Mouse (Mus musculus) hindbrain, embryonic 14.5 days (tissue): ENCODE measurements around the gene Gigyf1. TPM values are rescaled to one million over a fixed set of nuclear protein-coding genes. Genes with fewer than 3 reads are reported as not detected.

Experiments used
- ATAC-seq: fragments of 200-750 bp; cut with Nextera tagmentation; 2 replicates; pipeline ENCODE4 v1.8.0; 2017; ENCODE audit warnings: moderate number of reproducible peaks, mild to moderate bottlenecking, moderate TSS enrichment, moderate library complexity; ENCODE audit not compliant: low FRiP score
- DNase-seq: peaks from one replicate; pipeline ENCODE4 v3.0.0-alpha.2; 2015; ENCODE audit warnings: low spot score
- H3K27ac ChIP-seq: fragments of 300-500 bp; sonication (generic); 2 replicates; pipeline ENCODE4 v1.5.1; 2014; ENCODE audit warnings: mild to moderate bottlenecking, moderate library complexity
- H3K27me3 ChIP-seq: fragments of 300-500 bp; sonication (generic); 2 replicates; pipeline ENCODE4 v1.6.1; 2014; ENCODE audit warnings: mild to moderate bottlenecking, low read length, mixed read lengths; ENCODE audit not compliant: control insufficient read depth, insufficient read depth
- H3K36me3 ChIP-seq: fragments of 300-500 bp; sonication (generic); replicated peaks from 2 replicates; pipeline ENCODE4 v1.6.1; 2014; ENCODE audit not compliant: control insufficient read depth, insufficient read depth
- H3K4me1 ChIP-seq: fragments of 300-500 bp; sonication (generic); replicated peaks from 2 replicates; pipeline ENCODE4 v1.6.1; 2014; ENCODE audit warnings: antibody characterized with exemption, low read length, mixed read lengths; ENCODE audit not compliant: control insufficient read depth, insufficient read depth
- H3K4me2 ChIP-seq: fragments of 300-500 bp; sonication (generic); replicated peaks from 2 replicates; pipeline ENCODE4 v1.6.1; 2014; ENCODE audit warnings: mild to moderate bottlenecking, moderate library complexity
- H3K4me3 ChIP-seq: fragments of 300-500 bp; sonication (generic); replicated peaks from 2 replicates; pipeline ENCODE4 v1.5.1; 2014; ENCODE audit warnings: mild to moderate bottlenecking, low read length
- H3K9ac ChIP-seq: fragments of 300-500 bp; sonication (generic); 2 replicates; pipeline ENCODE4 v1.6.1; 2014
- H3K9me3 ChIP-seq: fragments of 300-500 bp; sonication (generic); 2 replicates; pipeline ENCODE4 v1.6.1; 2016; ENCODE audit warnings: low read length; ENCODE audit not compliant: control insufficient read depth
- WGBS: fragments of 180-500 bp; shearing (Covaris S2); extraction: QIAGEN DNeasy Blood & Tissue Kit; methylation state at CpG from one replicate; pipeline ENCODE4 v1.1.7; 2014; 5-methylcytosine and 5-hydroxymethylcytosine counted together
- polyA plus RNA-seq: library from polyadenylated mRNA; unstranded; fragments of >200 nt; fragmentation: Nextera tagmentation; extraction: Ambion mirVana; gene quantifications from 2 replicates; pipeline ENCODE4 v1.2.1, GENCODE M21; 2014

Gene Gigyf1
- polyA plus RNA-seq, 1 experiment from 2014 or later, result 16.0 TPM

DNA sequence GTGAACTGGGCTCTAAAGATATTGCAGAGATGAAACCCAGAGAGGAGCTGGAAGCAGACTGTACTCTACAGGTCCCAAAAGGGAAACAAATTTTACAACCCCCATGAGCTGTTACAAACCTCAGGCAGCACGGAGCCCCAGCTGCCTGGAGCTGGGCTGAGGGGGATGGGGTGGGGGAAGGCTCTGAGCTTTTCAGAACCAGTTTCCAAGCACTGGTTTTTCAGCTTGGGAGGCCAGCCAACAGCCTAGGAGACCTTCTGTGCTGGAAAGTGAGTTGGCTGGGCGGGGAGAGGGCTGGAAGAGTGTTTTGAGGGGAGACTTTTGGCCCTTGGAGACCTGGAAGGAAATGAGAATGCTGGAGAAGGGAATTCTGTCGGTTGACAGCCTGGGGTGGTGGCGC is 26.8 kb upstream of the Gigyf1 start:
- ATAC-seq, result no peak
- 63% methylated on average over 4 of the region's 4 CpGs for WGBS
- H3K4me2 ChIP-seq, result no peak overlapping the region

DNA sequence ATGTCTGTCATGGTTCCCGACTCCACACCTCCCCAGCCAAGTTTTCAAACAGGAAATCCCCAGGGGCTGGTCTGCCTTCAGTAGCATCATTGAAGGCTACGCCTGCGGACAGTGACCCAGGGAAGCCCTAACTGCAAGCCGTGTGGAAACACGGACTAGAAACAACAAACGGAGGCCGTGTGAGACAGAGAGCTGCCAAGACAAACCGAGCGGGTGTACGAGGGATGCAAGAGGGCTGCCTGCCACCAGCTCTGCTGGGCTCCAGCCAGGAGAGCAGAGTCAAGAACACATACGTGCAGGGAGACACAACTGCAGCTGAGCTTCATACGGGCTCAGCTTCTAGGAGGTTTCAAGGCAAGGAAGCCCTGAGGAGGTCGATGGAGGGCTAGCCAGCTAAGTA is 24.5 kb upstream of the Gigyf1 start:
- ATAC-seq, result no peak
- no peak for DNase-seq

More for the DNA sequence above, 26.8 kb upstream of the Gigyf1 start:
- Histone ChIP-seq H3K9me3 (no peaks in the 10 kb centered on the region), H3K27ac (no peak overlapping the region), H3K36me3 (no peaks in the 10 kb centered on the region), H3K4me1 (no peaks in the 10 kb centered on the region), H3K27me3 (0 out of 2 replicates have a peak, but pooled peaks cover 2% of the 10 kb centered on the region), H3K4me3 (no peak overlapping the region), H3K9ac (no peak overlapping the region)
- no peak for DNase-seq

DNA sequence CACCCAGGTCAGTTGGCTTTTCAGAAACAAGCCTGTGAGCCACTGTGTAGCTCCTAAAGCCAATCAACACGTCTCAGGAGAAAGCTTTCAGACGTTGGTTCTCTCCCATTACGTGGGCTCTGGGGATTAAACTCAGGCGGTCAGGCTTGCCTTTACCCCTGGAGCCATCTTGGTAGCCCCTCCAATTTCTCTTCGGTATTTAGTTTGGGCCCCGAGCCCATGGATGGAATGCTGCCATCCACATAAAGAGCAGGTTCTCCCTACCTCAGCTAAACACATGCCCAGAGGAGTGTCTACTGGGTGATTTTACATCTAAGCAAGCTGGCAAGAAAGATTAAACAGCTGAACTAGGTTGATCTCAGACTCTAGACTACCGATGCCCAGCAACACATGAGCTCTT is 18.2 kb upstream of the Gigyf1 start:
- ATAC-seq, result no peak
- H3K9ac ChIP-seq, result no peak overlapping the region
- WGBS, result 90% methylated on average over 7 of the region's 7 CpGs
- H3K36me3 ChIP-seq, result peaks cover 9% of the 10 kb centered on the region; the same call in 1 of the 2 replicates
- DNase-seq, result no peak
- no peak overlapping the region for H3K4me2 ChIP-seq
- H3K9me3 ChIP-seq, result no peaks in the 10 kb centered on the region
- no peaks in the 10 kb centered on the region for H3K27me3 ChIP-seq
- H3K4me3 ChIP-seq, result no peak overlapping the region
- peaks cover 14% of the 10 kb centered on the region for H3K4me1 ChIP-seq
- H3K27ac ChIP-seq, result no peak overlapping the region

More for the DNA sequence above, 24.5 kb upstream of the Gigyf1 start:
- no peak overlapping the region for H3K27ac ChIP-seq
- H3K4me2 ChIP-seq, result no peak overlapping the region
- no peaks in the 10 kb centered on the region for H3K4me1 ChIP-seq
- H3K9ac ChIP-seq, result no peak overlapping the region
- 83% methylated on average over 13 of the region's 13 CpGs for WGBS
- H3K36me3 ChIP-seq, result no peaks in the 10 kb centered on the region
- no peaks in the 10 kb centered on the region for H3K27me3 ChIP-seq
- H3K9me3 ChIP-seq, result no peaks in the 10 kb centered on the region
- H3K4me3 ChIP-seq, result no peak overlapping the region

DNA sequence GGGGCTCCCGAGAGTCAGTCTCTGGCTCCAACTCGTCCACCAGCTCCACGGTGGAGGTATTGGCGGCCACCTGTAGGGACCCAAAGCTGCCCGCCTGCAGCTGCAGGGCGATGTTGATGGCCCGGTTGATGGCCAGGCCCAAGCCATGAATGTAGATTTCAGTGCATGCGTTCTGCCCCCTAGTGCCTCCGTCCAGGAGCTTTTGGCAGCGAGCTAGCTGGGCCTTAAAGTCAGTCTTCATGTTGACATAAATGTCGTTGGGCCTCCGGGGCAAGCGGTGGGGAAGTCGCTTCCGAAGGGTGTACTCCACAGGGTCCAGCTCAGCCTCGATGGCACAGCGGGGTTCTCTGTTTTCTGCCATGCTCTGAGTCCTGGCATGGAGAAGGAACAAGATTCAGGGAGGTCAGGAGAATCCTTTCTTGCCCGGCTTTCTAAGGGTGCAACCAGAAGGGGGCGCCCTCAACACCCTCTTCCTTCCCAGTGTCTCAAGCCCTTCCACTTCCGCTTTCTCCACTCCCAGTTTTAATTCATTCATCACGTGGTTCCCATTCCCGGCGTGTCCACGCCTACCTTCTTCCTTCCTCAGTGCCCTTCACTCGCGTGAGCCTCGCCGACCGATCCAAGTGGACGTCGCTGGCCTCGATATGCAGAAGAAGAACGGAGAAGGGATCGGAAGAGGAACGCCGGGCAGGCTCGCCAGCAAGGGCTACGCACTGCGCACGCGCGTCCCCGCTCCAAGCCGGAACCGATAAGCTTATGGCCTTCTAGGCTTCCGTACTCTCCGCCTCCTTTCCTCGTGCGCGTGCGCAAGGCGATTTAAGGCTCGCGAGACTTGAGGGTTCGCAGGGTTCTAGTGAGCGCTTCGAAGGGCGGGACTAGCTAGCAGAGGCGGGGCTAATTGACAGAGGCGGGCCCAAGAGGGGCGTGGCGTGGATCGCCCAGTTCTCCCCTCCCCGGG is 16.4 kb upstream of the Gigyf1 start, which contains the start of gene Pop7:
Gene Pop7 (minus strand): TSS at position 810 of the 958 bp plus-strand sequence.
- H3K4me1 ChIP-seq, result peaks cover 14% of the 10 kb centered on the region

DNA sequence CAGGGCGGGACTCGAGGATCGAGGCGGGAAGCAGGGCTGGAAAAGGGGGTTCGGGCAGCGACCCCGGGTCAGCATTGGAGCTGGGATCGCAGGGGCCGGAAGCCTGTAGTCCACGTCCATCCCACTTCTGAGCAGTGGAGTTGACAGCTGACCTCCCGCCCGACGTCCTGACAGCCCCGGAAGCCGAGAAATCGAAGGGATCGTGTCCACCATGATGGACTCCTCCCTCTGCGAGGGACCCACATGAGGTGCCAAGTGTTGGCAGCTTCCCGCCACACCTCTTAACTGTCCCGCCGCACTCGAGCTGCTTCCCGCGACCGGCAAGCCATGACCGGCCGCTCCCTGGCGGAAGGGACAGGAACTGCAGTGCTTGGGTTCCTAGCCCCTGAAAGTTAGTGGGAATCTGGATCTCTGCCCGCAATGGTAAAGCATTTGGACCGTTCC is 15.7 kb upstream of the Gigyf1 start:
- peak; percentile 86 for DNase-seq
- ATAC-seq, result peak; percentile 83
- Histone ChIP-seq H3K9ac (peak overlapping the region; percentile 71), H3K36me3 (peaks cover 9% of the 10 kb centered on the region; the same call in 1 of the 2 replicates), H3K4me3 (peak overlapping the region; percentile 52), H3K27me3 (no peaks in the 10 kb centered on the region), H3K9me3 (no peaks in the 10 kb centered on the region), H3K4me2 (peak overlapping the region; percentile 83), H3K4me1 (peaks cover 14% of the 10 kb centered on the region), H3K27ac (peak overlapping the region; percentile 91)
- under 1% methylated on average over 24 of the region's 30 CpGs for WGBS

More for the DNA sequence above, 16.4 kb upstream of the Gigyf1 start, which contains the start of gene Pop7:
- whole genome bisulfite sequencing, result 2% methylated on average over 64 of the region's 64 CpGs
- Histone ChIP-seq H3K9me3 (no peaks in the 10 kb centered on the region), H3K27me3 (no peaks in the 10 kb centered on the region), H3K4me3 (peak within 1 kb of the TSS; percentile 52), H3K9ac (peak within 1 kb of the TSS; percentile 71), H3K36me3 (peaks cover 9% of the 10 kb centered on the region; the same call in 1 of the 2 replicates), H3K27ac (peak within 1 kb of the TSS; percentile 91), H3K4me2 (peak within 1 kb of the TSS; percentile 83)
- DNase-seq (peak; percentile 100), ATAC-seq (peak; percentile 96)

DNA sequence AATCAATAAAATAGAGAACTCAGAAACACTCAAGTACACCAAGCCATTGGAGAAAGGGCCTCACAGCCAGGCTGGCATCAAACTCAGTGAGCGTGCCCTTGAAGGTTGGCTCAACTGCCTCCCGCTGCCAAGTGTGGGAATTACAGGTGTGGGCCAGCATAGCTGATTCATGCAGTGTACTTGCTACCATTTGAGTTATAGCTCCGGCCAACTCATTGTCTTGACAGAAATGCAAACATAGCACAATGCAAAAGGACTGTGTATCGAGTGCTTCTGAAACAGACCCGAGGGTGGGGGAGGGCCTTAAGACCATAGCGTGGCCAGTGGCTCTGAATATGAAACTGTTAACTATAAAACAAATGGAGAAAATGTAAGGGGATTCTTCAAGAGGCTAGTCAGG is 14.3 kb upstream of the Gigyf1 start:
- peaks cover 14% of the 10 kb centered on the region for H3K4me1 ChIP-seq
- ATAC-seq, result no peak
- H3K9ac ChIP-seq, result no peak overlapping the region
- H3K27ac ChIP-seq, result no peak overlapping the region
- no peak overlapping the region for H3K4me2 ChIP-seq
- no peak for DNase-seq
- H3K36me3 ChIP-seq, result peaks cover 9% of the 10 kb centered on the region; the same call in 1 of the 2 replicates
- no peaks in the 10 kb centered on the region for H3K27me3 ChIP-seq
- 84% methylated on average over 6 of the region's 6 CpGs for WGBS
- H3K4me3 ChIP-seq, result no peak overlapping the region
- H3K9me3 ChIP-seq, result no peaks in the 10 kb centered on the region

DNA sequence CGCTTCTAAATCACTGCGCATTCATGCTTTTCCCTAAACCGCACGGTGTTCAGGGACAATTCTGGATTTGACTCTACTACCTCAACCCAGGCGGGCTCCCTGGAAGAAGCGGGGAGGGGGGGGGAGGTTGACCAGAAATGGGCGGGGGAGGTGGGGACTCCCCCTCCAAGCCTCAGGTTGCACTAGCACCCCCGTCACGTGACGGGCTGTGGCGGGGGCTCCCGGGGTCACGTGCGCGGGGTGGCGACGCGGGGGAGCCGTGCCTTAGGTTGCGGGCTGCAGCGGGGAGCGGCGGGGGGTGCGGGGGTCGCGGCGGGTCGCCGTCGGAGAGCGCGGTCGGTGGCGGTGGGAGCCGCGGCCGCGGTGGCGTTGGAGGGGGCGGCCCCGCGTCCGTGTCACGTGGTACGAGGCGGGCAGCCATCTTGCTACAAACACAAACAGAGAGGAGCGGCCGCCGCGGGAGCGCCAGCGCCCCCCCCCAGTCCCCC is 8.3 kb upstream of the Gigyf1 start:
- H3K4me3 ChIP-seq, result peak overlapping the region; percentile 100
- H3K9ac ChIP-seq, result peak overlapping the region; percentile 99
- under 1% methylated on average over 30 of the region's 52 CpGs for WGBS
- DNase-seq (peak; percentile 75), ATAC-seq (peak; percentile 75)
- H3K4me2 ChIP-seq, result peak overlapping the region; percentile 97
- peak overlapping the region; percentile 90 for H3K27ac ChIP-seq
- no peaks in the 10 kb centered on the region; the same call in 1 of the 2 replicates for H3K36me3 ChIP-seq
- H3K9me3 ChIP-seq, result no peaks in the 10 kb centered on the region
- no peaks in the 10 kb centered on the region for H3K27me3 ChIP-seq
- peaks cover 34% of the 10 kb centered on the region for H3K4me1 ChIP-seq

DNA sequence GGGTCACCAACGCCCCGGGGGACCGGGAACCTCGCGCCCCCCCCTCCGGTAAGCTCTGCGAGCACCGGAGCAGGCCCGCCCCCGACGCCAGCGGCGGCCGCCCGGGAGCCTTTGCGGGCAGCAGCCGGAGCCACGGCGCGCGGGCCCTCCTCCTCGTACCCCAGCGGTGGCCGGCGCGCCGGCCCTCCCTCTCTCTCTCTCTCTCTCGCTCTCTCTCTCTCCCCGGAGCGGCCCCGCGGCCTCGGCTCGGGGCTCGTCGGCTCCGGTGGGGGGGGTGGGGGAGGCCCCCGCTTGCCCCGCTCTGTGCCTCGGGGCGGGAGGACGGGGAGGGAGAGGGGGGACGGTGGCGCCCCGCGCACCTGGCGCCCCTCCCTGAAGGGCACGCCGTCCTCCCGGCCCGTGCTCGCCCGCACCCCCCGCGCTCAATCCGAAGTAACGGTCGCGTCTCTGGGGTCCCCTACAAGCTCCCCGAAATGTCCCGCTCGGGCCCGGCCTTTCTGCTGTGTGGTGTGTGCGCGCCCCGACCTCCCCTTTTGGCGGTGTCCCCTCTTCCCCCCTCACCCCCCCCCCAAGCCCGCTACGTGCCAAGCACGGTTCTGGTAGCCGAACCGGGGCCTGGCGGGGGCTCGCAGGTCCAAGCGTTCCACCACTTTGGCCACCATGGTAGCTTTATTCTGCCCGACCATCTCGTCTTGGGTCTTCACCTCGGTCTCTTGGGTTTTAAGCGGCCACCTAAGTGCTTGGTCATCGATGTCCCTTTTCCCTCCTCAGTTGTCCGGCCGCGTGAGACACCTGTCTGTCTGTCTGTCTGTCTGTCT is 7.6 kb upstream of the Gigyf1 start:
- Histone ChIP-seq H3K4me3 (peak overlapping the region; percentile 100), H3K27ac (peak overlapping the region; percentile 90), H3K4me2 (peak overlapping the region; percentile 97), H3K9ac (peak overlapping the region; percentile 99), H3K36me3 (no peaks in the 10 kb centered on the region; the same call in 1 of the 2 replicates), H3K4me1 (peaks cover 34% of the 10 kb centered on the region), H3K9me3 (no peaks in the 10 kb centered on the region), H3K27me3 (no peaks in the 10 kb centered on the region)
- WGBS, result under 1% methylated on average over 39 of the region's 83 CpGs
- DNase-seq (no peak), ATAC-seq (peak; percentile 47; the same call in 1 of the 2 replicates)
